Mouse (Mus musculus) heart, postnatal 4 days (tissue): ENCODE measurements around the gene Zfp212. TPM values are rescaled to one million over a fixed set of nuclear protein-coding genes. Genes with fewer than 3 reads are reported as not detected.

Source experiments
- DNase-seq: peaks from one replicate; pipeline ENCODE4 v3.0.0; 2021
- total RNA-seq, 2 experiments: library from RNA; stranded (reverse); gene quantifications; 2 replicates each; pipeline ENCODE4 v1.2.3; 2021

Zfp212 gene
- total RNA-seq: 10 to 100 TPM; 12.1 TPM

DNA sequence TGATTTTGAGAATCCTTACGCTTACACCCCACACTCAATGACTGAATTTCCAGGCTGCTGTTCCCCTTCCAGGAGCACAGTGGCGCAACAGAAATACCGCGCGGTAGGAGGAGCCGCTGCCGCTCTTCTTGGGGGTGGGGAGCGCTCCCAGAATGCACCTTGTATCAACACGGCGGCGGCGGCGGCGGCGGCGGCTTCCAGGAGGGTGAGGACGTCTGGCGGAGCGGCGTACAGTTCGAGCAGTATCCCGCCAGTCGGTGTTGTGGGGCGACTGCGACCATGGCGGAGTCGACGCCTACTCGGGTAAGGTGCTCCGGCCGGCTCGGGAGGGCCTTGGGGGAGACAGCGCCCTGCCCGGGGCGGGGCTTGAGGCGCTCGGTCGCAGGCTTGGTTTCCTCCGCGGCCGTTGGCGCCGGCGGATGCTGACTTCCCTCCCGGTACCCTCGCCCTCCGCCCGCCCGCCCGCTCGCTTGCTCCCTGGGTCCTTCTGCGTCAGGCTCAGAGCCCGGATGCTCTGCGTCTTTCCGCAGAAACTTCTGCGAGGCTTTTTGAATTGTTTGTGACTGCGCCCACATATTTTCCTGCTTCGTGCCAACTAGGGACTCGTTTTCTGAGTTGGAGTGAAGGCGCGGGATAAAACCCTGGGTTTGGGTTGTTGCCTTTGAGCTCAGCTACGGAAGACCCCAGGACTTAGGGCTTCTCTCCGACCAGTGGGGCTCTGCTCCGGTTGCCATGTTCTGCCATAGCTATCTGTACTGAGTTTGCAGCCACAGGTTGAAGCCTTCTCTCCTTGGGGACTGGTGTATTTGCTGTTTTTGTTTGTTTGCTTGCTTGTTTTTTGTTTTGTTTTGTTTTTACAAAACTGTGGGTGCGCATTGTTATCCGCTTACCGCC, at the start of gene Zfp212:
Zfp212 (plus strand) TSS at position 30 of the 894 bp plus-strand sequence.
- DNase-seq: peak; percentile 85

DNA sequence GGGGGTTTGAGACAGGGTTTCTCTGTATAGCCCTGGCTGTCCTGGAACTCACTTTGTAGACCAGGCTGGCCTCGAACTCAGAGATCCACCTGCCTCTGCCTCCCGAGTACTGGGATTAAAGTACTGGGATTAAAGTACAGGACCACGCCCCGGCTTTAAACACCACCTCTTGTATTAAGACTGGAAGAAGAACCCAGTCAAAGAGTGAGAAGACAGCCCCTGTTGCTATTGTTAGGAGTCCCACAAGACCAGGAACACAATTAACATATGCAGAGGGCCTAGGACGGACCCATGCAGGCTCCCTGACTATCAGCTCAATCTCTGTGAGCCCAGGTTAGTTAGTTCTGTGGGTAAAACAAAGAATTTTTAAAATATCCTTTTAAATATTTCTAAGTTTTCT, 48.0 kb upstream of the Zfp212 start:
- no peak for DNase-seq

DNA sequence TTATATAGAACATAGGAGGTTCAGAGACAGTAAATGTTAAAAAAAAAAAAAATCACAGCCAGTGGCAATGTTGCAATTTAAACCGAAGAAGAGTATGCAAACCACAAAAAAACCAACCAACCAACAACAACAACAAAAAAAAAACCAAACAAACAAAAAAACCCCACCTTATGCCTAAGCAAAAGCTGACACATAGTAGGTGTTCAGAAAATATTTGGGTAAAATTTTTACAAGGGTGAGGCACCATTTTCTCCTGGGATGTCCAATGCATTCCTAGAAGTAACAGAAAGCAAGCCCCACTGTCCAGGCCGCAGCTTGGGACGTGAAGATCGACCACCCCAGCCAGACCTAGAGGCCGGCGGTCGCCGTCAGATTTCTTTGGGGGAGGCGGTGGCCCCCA, 43.2 kb upstream of the Zfp212 start, which contains the start of gene Zfp282:
Zfp282 (plus strand) TSS at position 147 of the 400 bp plus-strand sequence.
- no peak for DNase-seq

DNA sequence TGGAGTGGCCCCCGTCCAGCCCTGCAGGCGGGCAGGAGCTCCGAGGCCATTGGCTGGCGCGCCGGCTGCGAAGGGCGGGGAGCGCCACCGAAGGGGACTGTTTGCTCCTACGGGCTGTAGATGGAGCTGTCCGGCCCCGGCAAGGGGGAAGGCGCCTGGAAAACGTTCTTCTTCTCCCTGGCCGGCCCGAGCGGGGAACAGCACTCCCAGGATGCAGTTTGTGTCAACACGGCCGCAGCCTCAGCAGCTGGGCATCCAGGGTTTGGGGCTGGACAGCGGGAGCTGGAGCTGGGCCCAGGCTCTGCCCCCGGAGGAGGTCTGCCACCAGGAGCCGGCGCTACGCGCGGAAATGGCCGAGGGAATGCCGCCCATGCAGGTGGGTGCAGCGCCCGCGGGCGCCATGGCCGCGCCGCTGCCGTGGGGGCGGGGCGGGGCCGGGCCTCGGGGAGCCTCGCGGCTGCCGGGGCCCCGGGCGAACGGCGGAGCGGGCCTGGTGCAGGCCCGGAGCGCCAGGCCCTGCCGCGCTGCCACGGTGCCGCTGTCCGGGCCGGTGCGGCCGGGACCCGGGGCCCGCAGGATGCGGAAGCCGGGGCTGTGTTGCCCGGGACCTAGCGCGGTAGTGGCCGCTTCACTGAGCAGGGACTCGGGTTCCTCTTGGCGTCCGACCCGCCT, 42.7 kb upstream of the Zfp212 start:
- peak; percentile 93 for DNase-seq

DNA sequence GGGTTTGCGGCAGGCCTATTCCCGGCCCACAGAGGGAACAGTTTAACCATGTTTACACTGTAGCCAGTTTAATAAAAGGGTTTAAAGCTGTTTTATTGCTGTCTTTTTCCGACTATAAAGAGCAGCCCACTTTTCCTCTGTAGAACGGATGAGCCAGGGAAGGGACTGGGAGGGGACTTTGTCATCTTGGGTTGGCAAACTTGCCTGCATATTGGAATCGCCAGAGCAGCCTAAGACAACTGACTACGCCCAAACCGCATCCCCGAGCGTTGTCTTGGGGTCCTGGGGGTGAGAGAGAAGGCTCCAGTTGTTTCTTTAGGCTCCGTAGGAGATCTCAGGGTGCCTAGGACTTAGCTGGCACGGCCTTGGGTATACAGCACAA, 42.2 kb upstream of the Zfp212 start:
- no peak for DNase-seq

DNA sequence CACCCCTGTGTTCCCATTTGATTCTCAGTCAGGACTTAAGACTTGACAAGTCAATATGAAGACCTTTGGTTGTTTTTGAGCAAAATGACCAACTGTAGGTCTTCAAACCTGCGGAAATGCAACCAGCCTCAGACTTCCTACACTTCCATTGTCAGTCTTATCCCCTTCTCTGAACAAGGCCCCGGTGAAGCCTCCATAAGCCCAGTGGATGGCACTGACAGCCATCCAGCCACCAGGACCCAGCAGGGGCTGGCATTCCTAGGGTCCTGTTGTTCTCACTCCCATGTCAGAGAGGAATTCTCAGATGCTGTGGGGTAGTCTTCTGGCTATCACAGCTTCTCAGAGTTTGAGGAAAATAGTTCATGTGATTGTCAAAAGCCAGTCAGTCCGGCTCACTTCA, 41.7 kb upstream of the Zfp212 start:
- DNase-seq: no peak

DNA sequence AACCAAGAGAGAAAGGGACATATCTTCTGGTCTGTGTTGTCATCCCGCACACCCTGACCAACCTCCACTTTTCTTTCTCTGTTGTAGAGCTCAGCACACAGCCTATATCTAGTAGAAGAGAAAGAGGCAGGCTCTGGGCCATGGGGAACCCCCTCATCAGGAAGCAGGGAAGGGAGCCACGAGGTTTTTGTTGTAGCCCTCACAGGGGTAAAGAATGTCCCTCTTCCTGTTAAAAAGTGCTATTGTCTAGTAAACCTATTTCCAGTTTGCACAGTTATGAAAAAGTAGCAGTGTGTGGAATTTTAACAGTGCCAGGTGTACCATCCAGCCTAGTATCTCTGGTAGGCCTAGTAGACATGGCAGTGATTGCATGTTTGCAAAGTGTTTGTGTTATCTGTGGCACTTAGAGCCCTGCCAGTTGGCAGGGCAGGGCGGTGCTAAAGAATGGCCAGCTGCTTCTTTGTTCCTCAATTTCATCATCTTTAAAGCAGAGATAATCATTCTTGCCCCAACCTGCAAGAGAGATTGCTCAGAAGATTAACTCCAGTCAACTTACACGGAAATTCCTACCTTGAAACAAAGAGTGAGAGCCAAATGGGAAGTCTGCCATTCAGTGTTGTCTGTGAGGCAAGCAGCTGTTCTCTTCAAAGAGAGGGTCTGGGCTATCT, 41.1 kb upstream of the Zfp212 start:
- DNase-seq: no peak

DNA sequence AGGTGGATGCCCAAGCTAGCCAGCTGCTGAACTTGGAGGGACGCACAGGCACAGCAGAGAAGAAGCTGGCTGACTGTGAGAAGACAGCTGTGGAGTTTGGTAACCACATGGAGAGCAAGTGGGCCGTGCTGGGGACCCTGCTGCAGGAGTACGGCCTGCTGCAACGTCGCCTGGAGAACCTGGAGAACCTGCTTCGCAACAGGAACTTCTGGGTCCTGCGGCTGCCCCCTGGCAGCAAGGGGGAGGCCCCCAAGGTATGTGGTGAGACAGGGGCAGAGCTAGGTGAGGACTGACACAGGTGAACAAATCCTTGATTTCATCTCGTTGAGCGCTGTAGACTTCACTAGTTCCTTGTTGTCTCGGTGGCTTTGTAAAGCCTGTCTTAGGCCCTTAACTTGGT, 40.1 kb upstream of the Zfp212 start:
- no peak for DNase-seq

DNA sequence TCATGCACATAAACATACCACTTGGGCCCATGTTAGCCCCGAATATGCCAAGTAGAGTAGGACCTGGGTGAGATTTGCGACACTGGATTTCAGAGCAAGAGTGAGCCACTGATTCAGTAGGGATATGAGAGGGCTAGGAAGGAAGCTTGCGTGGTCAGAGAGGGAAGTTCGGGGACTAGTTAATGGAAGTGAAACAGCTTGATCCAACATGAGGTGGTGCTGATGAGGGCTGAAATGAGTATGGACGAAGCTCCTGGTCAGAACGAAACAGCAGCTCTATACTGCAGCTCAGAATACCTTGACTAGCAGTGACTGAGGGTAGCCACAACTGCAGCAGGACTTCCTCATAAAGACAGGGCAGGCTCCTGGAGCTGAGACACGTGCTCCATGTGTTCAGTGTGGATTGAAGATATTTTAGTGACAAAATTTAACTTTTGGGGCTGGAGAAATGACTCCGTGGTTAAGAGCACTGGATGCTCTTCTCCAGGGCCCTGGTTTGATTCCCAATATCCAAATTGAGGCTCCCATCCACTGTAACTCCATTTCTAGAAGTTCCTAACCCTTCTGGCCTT, 31.4 kb upstream of the Zfp212 start:
- DNase-seq: no peak

DNA sequence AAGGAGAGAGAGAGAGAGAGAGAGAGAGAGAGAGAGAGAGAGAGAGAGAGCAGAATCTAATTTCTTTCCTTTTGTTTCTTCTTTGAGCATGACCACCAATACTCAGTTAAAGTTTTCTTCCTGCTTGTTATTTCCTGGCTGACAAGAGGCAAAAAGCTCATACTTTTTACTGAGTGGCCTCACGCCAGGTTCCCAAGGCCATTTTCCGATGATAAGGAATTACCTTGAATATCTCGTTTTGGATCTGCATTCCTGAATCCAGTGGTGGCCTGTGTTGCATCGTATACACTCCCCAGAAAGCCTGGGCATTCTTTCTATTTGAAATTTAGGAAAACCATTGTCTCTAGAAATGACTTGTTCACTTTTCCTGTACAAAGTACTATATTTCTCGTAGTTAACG, 20.9 kb upstream of the Zfp212 start:
- DNase-seq: no peak

DNA sequence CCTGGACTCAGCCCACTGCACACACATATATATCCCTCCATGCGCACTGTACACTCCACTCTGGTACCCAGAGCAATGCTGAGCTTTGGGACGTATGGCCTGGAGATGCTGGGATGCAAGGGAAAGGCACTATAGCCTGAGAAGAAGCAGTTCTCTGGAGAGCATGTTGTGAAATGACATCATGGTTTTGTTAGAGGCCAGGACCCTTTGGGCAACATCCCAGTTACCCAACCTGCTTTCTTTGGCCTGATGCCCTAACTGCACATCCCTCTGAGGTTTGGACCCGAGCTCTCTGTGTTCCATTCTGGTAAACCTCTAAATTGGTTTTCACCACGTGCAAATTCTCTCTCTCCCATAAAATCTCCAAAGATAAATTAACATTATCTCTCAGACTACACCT, 16.7 kb upstream of the Zfp212 start:
- DNase-seq: no peak

DNA sequence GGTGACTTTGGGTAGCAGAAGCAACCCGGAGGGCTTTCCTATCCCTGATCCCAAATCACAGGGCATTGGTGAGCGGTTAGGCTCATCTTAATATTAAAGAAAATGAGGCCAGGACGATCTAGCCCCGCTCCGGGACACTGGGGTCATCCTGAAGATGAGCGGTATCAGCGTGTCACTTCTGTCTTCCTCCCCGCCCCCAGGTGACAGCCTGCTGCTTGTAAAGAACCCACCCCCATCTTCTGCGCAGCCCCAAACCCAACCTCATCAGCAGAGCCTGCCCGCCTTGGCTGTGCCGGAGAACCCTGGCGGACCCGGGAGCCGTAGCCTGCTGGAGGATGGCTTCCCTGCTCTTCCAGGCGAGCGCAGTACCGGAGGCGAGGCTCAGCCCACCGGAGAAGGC, 15.9 kb upstream of the Zfp212 start:
- DNase-seq: no peak

DNA sequence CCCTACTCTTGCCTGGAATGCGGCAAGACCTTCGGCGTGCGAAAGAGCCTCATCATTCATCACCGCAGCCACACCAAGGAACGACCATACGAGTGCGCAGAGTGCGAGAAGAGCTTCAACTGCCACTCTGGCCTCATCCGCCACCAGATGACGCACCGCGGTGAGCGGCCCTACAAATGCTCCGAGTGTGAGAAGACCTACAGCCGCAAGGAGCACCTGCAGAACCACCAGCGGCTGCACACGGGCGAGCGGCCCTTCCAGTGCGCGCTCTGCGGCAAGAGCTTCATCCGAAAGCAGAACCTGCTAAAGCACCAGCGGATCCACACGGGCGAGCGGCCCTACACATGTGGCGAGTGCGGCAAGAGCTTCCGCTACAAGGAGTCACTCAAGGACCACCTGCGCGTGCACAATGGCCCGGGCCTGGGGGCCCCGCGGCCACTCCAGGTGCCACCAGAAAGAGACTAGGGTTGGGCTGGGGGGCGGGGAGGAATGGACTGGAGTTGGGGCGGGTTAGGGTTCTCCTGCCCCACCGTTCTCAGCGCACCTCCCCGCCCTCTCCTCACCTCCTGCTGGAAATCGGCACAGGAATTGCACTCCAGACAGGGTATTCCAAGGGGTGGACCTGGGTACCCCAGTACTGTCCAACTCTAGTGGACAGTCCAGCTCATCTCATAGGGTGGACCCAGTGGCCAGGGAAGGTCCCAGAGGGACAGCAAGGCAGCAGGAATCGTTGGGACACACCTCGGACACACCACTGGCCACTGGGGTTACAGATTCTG, 15.2 kb upstream of the Zfp212 start:
- DNase-seq: no peak

DNA sequence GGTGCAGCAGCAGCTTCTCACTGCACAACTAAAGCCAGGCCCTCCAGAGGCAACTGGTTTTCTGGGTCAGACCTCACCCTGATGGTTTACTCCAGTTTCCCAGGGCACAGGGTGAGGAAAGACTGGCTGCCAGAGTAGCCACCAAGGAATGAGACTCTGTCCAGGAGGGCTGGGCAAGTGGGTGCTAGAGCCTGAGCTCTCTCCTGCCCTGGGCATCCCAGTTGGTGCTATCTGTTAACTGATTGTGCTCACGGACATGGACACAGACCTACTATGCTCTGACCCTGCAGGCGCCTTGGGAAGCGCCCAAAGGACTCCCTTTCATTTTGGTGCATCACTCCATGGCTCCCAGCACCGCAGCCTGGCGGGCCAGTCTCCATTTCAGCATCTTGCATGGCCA, 13.9 kb upstream of the Zfp212 start:
- DNase-seq: no peak

DNA sequence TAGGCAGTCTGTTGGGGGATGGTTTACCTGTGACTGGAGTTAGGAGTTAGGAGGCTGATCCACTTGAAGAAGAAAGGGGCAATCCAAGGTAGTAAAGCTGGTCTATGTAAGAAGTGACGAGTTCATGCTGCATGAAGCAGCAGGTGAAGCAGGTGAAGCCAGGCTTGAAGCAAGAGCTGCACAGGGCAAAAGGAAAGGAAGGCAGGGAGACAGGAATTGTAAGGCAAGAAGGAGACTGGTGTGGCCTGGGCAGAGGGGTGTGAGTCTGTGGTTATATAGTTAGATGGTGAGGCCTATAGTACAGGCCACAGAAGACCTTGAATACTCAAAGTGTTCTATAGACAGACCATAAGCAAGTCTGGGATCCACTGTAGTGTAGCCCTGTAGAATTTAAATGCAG, 11.3 kb upstream of the Zfp212 start:
- no peak for DNase-seq

DNA sequence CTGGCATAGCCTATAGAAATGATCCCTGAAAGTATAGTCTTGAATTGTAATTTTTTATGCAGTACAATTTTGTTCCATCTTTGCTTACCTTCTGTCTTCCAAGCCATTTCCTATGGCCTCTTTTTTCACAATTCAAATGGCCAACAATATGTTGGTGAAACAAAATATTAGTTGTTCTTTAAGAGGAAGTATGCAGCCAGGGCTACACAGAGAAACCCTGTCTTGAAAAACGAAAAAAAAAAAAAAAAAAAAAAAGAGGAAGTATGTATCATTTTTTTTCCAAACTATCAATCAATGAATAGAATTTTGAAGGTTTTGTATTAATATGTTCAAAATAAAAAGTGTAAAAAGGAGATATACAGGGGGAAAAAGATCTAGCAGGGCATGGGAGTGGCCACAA, 8.6 kb upstream of the Zfp212 start:
- DNase-seq: no peak

DNA sequence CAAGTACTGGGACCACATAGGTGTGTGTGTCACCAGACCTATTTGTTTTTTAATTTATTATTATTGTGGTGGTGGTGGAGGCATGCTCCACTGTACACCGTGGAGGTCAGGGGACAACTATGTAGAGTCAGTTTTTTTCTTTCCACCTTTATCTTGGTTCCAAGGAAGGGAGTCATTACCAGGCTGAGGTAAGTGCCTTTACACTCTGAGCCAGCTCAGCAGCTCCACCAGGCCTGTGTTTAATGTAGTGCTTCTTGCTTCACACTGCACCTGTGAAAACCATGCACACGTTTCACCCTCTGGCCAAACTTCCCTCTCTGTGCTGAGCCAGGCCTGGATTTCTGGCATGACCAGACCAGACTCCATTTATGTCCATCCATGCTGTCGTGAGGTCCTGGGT, 7.3 kb upstream of the Zfp212 start:
- no peak for DNase-seq

DNA sequence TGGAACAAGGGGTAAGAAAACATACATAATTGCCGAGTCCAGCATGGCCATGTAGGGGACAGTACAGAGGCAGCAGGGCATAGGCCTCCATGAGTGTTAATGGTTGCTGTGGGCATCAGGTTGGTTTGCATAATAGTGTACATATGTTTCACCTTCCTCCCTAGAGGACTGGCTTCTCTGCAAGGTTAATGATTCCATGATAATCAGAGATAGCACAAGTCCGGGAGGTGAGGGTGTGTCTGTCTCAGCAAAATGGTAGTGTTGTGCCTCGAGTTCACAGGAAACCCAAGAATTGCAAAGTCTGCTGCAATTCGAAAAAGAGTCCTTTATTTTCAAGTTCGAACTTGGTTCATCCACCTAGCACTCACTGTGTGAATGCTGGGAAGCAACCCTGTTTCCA, 3.2 kb upstream of the Zfp212 start:
- no peak for DNase-seq

DNA sequence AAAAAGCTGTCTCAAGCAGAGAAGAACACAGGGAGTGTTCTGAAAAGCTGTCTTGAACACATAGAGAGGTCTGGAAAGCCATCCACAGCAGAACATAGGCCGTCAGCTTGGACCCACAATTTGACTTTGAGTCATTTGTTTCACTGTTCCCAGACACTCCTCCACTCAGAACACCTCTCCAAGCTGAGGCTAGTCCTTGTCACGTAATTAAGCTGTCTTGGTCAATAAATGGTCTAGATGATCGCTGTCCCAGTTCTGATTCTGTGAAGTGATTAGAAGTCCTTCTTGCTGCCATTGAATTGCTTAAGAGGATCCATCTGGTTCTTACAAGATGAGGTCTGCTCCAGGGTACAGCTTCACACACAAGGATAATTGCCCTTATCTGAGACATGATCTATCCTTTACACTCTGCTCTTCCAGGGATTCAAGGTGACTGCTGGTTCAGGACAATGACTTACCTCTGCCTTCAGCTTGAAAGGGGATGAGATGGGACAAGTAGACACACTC, 1.5 kb upstream of the Zfp212 start:
- no peak for DNase-seq

DNA sequence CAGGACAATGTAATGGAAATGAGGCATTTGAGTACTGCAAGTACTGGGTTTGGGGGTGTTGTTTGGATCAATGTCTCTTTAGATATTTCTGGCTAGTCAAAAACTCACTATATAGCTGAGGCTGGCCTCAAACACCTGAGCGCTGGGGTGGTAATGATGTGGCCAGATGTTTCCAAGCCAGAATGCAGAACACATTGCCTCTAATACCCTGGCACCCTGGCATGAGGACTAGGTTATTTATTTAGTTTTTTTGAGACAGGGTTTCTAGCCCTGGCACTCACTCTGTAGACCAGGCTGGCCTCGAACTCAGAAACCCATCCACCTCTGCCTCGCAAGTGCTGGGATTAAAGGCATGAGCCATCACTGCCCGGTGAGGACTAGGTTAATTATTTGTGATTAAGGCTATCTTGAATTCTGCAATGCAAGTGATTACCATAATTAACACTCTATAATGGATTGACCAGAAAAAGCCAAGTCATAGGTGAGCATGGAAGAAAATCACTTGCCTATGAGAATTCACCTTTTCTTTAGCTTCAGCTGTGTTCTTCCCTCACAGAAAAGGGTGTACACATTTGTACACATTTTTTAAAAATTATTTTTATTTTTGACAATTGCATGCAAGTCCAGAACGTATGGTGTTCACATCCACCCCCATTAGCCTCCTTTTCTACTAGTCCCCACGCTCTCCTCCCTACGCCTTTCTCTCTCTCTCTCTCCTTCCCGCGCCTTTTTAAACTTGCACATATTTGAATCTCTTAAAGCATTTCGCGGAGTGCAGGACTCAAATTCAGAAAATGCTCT, 430 bp upstream of the Zfp212 start:
- no peak for DNase-seq

DNA sequence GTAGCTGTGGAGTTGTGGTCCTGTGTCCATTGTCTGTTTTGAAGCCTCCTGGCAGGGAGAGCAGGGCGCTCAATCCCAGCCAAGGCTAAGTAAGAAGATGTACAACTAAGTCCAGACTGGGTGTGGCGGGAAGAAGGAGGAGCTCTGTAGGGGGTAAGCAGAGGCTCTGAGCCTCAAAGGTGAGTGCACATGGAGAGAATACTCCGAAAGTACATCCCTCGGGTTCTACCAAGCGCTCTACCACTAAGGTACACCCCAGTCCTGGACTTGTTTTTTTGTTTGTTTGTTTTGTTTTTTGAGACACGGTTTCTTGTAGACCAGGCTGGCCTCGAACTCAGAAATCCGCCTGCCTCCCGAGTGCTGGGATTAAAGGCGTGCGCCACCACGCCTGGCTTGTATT, 22.2 kb downstream of the Zfp212 start:
- DNase-seq: no peak
